Mouse (Mus musculus): ENCODE data around the gene Apoc3. TPM values are rescaled to one million over a fixed set of nuclear protein-coding genes. Genes with fewer than 3 reads are reported as not detected.

The Apoc3 gene
- 1,294 TPM for polyA plus RNA-seq (2014; fragmentation: Illumina TruSeq; extraction: RNeasy Lipid Tissue Mini Kit (QIAGEN cat#74804); ENCODE audit: low read depth, low replicate concordance)

DNA sequence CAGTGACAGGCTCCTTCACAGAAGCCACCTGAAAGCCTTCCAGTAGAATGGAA, at the start of gene Apoc3:
Gene Apoc3, minus strand, starts transcription at position 41 of the 53 bp plus-strand sequence.

DNA sequence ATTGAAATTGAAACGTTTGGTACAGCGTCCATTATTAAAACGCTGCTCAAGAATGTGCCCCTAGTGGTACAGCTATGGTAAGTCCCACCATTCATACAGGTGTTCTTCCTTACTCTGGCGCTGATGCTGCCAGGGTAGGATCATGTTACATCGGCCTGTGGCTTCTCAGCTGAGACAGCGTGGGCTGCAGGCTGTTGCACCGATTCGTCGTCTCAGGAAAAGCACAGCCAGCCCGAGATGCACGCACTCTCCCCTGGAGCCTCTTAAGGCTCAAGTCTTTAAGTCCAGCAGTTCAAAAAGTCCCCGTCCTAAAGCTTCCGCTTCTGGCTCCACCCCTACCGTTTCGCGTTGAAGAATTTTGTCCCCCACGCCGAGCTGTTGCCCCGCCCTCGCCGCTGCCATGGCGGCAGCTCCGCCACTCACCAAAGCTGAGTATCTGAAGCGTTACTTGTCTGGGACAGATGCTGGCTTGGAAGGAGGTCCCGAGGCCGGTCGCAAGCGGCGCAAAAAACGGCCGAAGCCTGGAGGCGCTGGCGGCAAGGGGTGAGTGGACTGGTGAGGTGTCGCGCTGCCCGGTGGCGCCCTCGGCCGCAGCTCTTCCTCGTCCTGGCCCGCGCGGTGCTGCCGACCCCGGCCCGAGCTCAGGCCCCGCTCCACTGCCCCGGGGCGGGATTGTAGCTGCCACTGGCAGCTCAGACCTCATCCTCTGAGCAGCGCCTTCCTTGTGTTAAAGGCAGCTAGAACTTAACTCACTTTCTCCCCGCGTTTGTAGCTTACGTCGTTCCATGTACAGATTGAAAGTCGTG, 47.4 kb upstream of the Apoc3 start, which contains the start of gene Bud13:
Gene Bud13, plus strand, starts transcription at position 378 of the 806 bp plus-strand sequence.

DNA sequence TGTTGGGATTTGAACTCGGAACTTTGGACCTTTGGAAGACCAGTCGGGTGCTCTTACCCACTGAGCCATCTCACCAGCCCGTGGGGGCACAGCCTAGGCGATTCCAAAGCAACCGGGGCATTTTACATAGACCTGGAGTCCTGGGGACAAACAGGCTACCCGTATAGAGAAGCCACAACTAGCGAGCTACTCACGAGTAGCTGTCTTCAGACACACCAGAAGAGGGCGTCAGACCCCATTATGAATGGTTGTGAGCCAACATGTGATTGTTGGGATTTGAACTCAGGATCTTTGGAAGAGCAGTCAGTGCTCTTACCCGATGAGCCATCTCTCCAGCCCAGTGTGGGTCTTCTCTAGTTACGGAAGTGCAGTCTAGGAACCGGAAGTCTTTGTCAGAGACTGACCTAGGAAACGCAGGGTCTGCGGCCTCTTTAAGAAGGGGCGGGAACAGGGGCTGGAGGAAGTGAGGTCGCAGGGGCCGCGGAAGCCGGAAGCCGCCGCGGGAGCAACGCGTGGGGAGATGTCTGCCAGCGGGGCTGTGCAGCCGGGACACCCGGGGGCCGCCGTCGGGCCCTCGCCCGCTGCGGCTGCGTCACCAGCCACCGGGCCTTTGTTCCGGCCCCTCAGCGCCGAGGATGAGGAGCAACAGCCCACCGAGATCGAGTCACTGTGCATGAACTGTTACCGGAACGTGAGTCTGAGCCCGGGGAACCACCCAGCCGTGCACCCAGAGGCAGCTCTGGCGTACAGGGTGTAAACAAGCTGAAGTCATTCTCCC, 37.4 kb upstream of the Apoc3 start, which contains the start of gene Zpr1:
Gene Zpr1, plus strand, starts transcription at position 388 of the 778 bp plus-strand sequence.

DNA sequence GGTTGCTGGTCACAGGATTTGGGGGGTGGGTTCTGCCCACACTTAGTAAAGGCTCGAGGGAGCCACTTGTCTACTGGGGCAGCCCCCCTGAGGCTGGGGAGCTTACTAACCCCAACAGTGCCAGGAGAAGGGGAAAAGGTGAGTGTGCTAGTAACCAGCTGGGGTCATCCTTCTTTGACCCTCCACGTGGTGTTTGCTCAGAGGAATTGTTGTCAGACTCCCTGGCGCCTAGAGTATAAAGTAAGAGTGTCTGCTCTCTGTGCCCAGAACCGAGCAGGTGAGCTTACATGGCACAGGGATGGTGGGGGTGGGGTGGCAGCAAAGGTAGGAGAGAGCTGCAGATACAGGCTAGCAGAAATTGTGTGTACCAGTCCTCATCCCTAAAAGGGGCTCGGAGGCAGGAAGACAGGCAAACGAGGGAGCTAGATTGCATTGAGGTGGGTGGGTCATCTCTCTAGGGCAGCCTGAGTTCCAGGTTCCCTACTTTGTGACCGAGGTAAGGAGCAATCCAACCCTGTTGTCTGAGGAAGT, 33.0 kb upstream of the Apoc3 start, which contains the start of gene Apoa5:
Gene Apoa5, plus strand, starts transcription at position 291 of the 531 bp plus-strand sequence.

DNA sequence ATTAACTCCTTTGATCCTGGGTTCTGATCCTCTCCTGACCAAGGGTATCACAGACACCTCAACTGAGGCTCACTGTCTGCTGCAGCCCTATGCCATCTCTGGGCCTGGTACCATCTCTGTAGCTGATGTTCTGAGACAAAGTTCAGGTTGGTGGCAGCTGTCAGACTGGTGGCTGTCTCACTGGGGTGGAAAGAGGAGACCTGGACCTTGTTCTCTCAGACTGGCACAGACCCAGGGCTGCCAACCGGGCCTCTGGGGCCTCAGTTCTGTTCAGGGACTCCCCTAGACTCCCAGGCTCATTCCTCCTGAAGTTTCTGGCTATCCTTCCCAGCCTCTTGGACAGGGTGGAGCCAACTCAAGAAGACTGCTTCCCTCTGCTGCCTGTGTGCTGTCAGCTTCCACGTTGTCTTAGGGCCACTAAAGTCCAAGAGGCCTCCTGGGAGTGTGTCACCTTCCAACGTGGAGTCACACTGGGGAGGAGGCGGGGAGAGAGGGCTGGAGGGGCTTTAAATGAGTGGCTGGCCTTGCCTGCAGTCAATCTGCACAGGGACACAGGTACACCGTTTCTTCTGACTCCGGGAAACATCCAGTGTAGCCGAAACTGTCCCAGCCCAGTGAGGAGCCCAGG, 5.2 kb upstream of the Apoc3 start, which contains the start of gene Apoa4:
Gene Apoa4, plus strand, starts transcription at position 171 of the 628 bp plus-strand sequence.

DNA sequence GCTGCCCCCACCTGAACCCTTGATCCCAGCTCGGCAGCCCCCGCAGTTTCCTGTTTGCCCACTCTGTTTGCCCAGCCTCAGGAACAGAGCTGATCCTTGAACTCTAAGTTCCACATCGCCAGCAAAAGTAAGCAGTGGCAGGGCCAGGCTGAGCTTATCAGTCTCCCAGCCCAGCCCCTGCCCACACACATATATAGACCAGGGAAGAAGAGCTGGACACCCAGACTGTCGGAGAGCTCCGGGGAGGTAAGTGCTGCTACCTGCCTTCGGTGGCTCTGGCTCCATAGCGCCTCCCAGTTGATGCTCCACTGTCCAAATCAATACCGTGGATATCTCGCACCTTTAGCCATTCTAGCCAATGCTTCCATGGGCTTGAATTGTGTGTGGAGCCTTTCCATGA, 6.9 kb downstream of the Apoc3 start, which contains the start of gene Apoa1:
Gene Apoa1, plus strand, starts transcription at position 90 of the 400 bp plus-strand sequence.

Other genes with a start within 250 kb of the Apoc3 start
- 24.0 TPM for gene Pafah1b2, start 222.9 kb downstream of the Apoc3 start, polyA plus RNA-seq (2014; fragmentation: Illumina TruSeq; extraction: RNeasy Lipid Tissue Mini Kit (QIAGEN cat#74804); ENCODE audit: low read depth, low replicate concordance)
- gene Sik3, start 222.8 kb downstream of the Apoc3 start, polyA plus RNA-seq (2014; fragmentation: Illumina TruSeq; extraction: RNeasy Lipid Tissue Mini Kit (QIAGEN cat#74804); ENCODE audit: low read depth, low replicate concordance) = 7.5 TPM
- gene Apoa1, start 7.1 kb downstream of the Apoc3 start, polyA plus RNA-seq (2014; fragmentation: Illumina TruSeq; extraction: RNeasy Lipid Tissue Mini Kit (QIAGEN cat#74804); ENCODE audit: low read depth, low replicate concordance) = 2,364 TPM
- 8.0 TPM for gene Apoa4, start 5.1 kb upstream of the Apoc3 start, polyA plus RNA-seq (2014; fragmentation: Illumina TruSeq; extraction: RNeasy Lipid Tissue Mini Kit (QIAGEN cat#74804); ENCODE audit: low read depth, low replicate concordance)
- gene Apoa5, start 33.0 kb upstream of the Apoc3 start, polyA plus RNA-seq (2014; fragmentation: Illumina TruSeq; extraction: RNeasy Lipid Tissue Mini Kit (QIAGEN cat#74804); ENCODE audit: low read depth, low replicate concordance) = 95.0 TPM
- gene Zpr1, start 37.4 kb upstream of the Apoc3 start, polyA plus RNA-seq (2014; fragmentation: Illumina TruSeq; extraction: RNeasy Lipid Tissue Mini Kit (QIAGEN cat#74804); ENCODE audit: low read depth, low replicate concordance) = 21.5 TPM
- gene Bud13, start 47.4 kb upstream of the Apoc3 start, polyA plus RNA-seq (2014; fragmentation: Illumina TruSeq; extraction: RNeasy Lipid Tissue Mini Kit (QIAGEN cat#74804); ENCODE audit: low read depth, low replicate concordance) = 2.8 TPM
- gene 4931429L15Rik, start 84.3 kb upstream of the Apoc3 start, polyA plus RNA-seq (2014; fragmentation: Illumina TruSeq; extraction: RNeasy Lipid Tissue Mini Kit (QIAGEN cat#74804); ENCODE audit: low read depth, low replicate concordance) = not detected

All from liver, adult 10 weeks (tissue).